Mouse (Mus musculus) kidney, adult 2 months (tissue): ENCODE results near the gene Cfap61. TPM values are rescaled to one million over a fixed set of nuclear protein-coding genes. Genes with fewer than 3 reads are reported as not detected.

Experiments
- DNase-seq: peaks from one replicate; pipeline ENCODE4 v3.0.0; 2021
- H3K27ac ChIP-seq: fragments of 200-500 bp; 2 replicates; pipeline ENCODE4 v1.5.1; 2012; ENCODE audit warnings: low read depth, low read length, control low read depth, inconsistent platforms; ENCODE audit not compliant: insufficient read depth
- H3K27me3 ChIP-seq: fragments of 200-500 bp; replicated peaks from 2 replicates; pipeline ENCODE4 v1.6.1; 2012; ENCODE audit warnings: mild to moderate bottlenecking, moderate library complexity, low read length, inconsistent platforms; ENCODE audit not compliant: control insufficient read depth, insufficient read depth
- H3K36me3 ChIP-seq: fragments of 200-500 bp; 2 replicates; pipeline ENCODE4 v1.6.1; 2012; ENCODE audit warnings: mild to moderate bottlenecking, moderate library complexity, low read length, inconsistent platforms; ENCODE audit not compliant: control insufficient read depth, insufficient read depth
- H3K4me1 ChIP-seq: fragments of 200-500 bp; 2 replicates; pipeline ENCODE4 v1.6.1; 2011; ENCODE audit warnings: low read length; ENCODE audit not compliant: control insufficient read depth, insufficient read depth
- H3K4me3 ChIP-seq: fragments of 200-500 bp; 2 replicates; pipeline ENCODE4 v1.5.1; 2011; ENCODE audit warnings: mild to moderate bottlenecking, low read depth, low read length, control low read depth; ENCODE audit not compliant: insufficient read depth
- CTCF ChIP-seq: fragments of 200-500 bp; conservative IDR thresholded peaks from 2 replicates; pipeline ENCODE4 v1.5.1; 2011; ENCODE audit warnings: low read depth, mild to moderate bottlenecking, control low read depth, low read length, moderate library complexity, mixed read lengths; ENCODE audit not compliant: insufficient read depth, insufficient read length
- POLR2A ChIP-seq: fragments of 200-500 bp; IDR thresholded peaks from one replicate; pipeline ENCODE4 v1.6.1; 2011; ENCODE audit warnings: low read depth, low read length, control low read depth
- WGBS: fragments of 180-500 bp; shearing (Covaris S2); methylation state at CpG from one replicate; pipeline ENCODE4 v1.1.7; 2018; 5-methylcytosine and 5-hydroxymethylcytosine counted together
- polyA plus RNA-seq: library from polyadenylated mRNA; depleted of rRNA; stranded (reverse); fragments of >200 nt; gene quantifications from 2 replicates; pipeline ENCODE4 v1.2.3, GENCODE M21; 2012

The Cfap61 gene
- polyA plus RNA-seq, 1 experiment, result 0.38 TPM

DNA sequence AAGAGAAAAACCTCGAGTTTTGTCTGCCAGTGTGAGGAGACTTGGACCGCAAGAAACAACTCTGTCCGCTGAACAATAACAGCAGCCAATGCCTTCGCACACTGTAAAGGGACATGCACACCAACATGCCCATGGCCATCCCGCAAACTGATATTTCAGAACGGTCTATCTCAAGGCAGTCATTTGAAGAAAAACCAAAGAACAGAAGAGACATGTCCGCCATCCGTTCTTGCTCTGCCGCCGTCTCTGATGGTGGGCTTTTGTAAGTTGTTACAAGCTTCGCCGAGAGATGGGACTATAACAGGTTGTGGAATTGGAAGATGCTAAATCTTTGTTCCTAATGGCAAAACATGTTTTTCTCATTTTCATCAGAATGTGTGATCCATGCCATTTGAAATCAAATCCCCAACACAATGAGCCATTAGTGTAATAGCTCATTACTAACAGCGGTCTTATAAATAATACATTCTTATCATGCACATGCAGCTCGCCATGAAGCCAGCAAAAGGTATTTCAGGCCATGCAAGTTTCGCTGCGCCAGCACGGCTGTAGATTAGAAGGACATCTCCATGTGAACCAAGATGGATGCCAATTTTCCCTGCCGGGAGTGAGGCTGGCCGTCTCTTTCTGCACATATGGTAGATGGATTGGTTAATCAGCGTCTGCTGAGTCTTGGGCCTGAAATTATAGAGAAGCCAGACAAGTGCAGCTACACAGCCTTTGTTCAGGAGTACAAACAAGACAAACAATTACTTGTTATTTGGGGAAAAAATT, 36.8 kb downstream of the Cfap61 start:
- Histone ChIP-seq H3K4me1 (no peaks in the 10 kb centered on the region), H3K36me3 (no peaks in the 10 kb centered on the region), H3K4me3 (no peak overlapping the region), H3K27ac (no peak overlapping the region), H3K27me3 (no peaks in the 10 kb centered on the region)
- no peak for DNase-seq
- TF ChIP-seq CTCF (no peak), POLR2A (no peak)
- 92% methylated on average over 20 of the region's 20 CpGs for WGBS

- no peak overlapping the region for H3K4me3 ChIP-seq
- WGBS, result 83% methylated on average over 4 of the region's 4 CpGs
These were observed 38.0 kb downstream of the Cfap61 start for GRCm38 (mm10) chr2:145972571-145972970.

DNA sequence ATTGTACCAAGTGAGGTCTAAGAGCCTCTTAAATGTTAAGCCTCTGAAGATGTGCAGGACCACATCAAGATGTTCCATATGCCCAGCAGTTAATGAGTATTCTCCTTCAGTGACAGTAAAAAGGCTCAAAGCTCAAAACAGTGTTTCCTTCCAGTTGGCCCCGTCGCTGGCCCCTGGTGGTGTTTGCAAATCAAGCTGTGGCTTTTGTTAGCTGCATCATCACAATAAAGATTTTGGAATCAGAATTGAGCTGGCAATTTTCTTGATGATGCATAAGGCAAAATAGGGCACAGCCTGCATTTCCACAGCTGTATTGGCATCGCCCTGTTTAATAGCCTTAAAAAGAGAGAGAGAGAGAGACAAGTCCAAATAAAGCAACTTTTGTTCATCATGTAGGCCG, 45.0 kb downstream of the Cfap61 start:
- Histone ChIP-seq H3K27ac (no peak overlapping the region), H3K4me1 (no peaks in the 10 kb centered on the region), H3K27me3 (no peaks in the 10 kb centered on the region), H3K4me3 (no peak overlapping the region), H3K36me3 (no peaks in the 10 kb centered on the region)
- 82% methylated on average over 4 of the region's 4 CpGs for WGBS
- DNase-seq, result no peak
- TF ChIP-seq CTCF (no peak), POLR2A (no peak)

More at GRCm38 (mm10) chr2:145972571-145972970, 38.0 kb downstream of the Cfap61 start:
- no peak for DNase-seq
- Histone ChIP-seq H3K36me3 (no peaks in the 10 kb centered on the region), H3K27ac (no peak overlapping the region), H3K27me3 (no peaks in the 10 kb centered on the region), H3K4me1 (no peaks in the 10 kb centered on the region)
- TF ChIP-seq CTCF (no peak), POLR2A (no peak)

DNA sequence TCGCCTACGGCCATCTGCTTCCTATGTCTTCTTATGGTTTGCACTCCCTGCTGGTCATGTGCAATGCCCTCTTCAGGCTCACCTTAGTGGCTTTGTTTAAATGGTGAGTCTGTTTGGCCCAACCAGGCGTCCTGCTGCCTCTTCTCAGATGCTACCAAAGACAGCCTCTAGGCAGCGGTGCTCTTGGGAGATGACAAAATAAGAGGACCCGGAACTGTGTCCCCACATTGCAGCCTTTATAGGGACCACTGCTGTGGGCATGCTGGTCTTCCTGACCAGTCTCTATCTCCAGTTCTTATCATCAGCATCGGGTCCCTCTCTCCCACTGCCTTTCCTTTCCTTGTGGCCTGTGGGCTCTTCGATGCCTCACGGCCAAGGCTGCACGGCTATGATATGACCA, 46.3 kb downstream of the Cfap61 start:
- Histone ChIP-seq H3K36me3 (no peaks in the 10 kb centered on the region), H3K4me3 (no peak overlapping the region), H3K27me3 (no peaks in the 10 kb centered on the region), H3K27ac (no peak overlapping the region), H3K4me1 (no peaks in the 10 kb centered on the region)
- 88% methylated on average over 9 of the region's 9 CpGs for WGBS
- TF ChIP-seq POLR2A, result no peak
- no peak for TF ChIP-seq CTCF
- DNase-seq, result no peak

DNA sequence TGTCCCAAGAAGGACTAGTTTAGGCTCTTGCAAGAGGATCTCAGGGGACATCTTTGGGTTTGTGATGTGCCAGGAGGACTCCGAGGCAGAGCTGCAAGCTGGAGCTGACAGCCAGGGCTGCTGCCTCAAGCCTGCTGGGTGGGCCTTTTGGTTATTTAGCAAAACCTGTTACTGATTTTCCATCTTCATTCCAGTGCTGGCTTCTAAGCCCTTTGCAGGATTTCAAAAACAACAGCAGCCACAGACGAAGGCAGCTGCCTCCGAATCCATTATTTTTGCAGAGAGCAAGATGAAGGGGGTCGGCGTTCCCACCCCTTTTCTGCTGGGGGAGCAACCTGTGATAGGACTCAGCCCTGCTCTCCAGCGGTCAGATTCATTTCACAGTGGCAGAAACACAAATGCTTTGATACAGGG, 47.1 kb downstream of the Cfap61 start:
- no peak overlapping the region for H3K27ac ChIP-seq
- WGBS, result 58% methylated on average over 6 of the region's 6 CpGs
- no peaks in the 10 kb centered on the region for H3K36me3 ChIP-seq
- no peak for TF ChIP-seq CTCF
- TF ChIP-seq POLR2A, result no peak
- H3K27me3 ChIP-seq, result no peaks in the 10 kb centered on the region
- no peak overlapping the region for H3K4me3 ChIP-seq
- DNase-seq, result no peak
- no peaks in the 10 kb centered on the region for H3K4me1 ChIP-seq

DNA sequence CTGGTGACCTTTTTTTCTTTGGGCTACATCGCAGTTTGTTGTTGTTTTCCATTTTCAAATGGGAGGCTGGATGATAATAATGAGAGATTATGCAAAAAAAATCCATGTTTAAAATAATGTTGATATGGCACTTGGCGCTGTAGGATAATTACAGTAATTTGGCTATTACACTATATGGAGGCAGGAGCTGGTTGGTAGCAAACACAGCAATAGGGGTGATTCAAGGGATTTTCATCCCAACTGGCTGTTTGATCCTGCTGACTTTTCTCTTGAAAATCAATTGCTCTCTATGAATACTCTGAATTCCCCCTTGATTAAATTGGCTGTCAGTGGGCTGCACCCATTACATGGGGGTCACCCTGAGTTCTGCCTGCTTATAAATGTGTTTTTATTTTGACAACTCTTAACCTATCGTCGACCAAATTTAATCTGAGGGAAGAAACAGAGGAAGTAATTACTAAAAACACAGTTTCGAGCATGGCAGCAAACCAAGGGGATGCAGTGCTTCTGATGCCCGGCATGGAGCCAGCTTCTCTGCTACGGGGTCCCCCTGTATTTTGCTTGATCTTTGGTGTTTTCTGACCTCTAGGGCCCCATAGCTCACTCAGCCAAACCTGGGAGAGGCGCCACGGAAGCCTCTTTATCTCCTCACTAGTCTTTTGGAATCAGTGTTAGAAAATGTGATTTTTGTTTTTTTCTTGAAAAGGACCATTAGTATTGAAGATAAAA, 47.9 kb downstream of the Cfap61 start:
- no peak for TF ChIP-seq POLR2A
- no peak for TF ChIP-seq CTCF
- H3K4me1 ChIP-seq, result no peaks in the 10 kb centered on the region
- H3K4me3 ChIP-seq, result no peak overlapping the region
- 75% methylated on average over 9 of the region's 9 CpGs for WGBS
- H3K27ac ChIP-seq, result no peak overlapping the region
- DNase-seq, result no peak
- H3K27me3 ChIP-seq, result no peaks in the 10 kb centered on the region
- H3K36me3 ChIP-seq, result no peaks in the 10 kb centered on the region

GRCm38 (mm10) chr2:145987757-145988156, 53.2 kb downstream of the Cfap61 start:
- Histone ChIP-seq H3K4me1 (no peaks in the 10 kb centered on the region), H3K4me3 (no peak overlapping the region), H3K27me3 (no peaks in the 10 kb centered on the region), H3K27ac (no peak overlapping the region), H3K36me3 (no peaks in the 10 kb centered on the region)
- no peak for DNase-seq
- WGBS, result 75% methylated on average over 2 of the region's 2 CpGs
- TF ChIP-seq CTCF (no peak), POLR2A (no peak)
